Mouse (Mus musculus): ENCODE data around the gene Dzip1. TPM values are rescaled to one million over a fixed set of nuclear protein-coding genes. Genes with fewer than 3 reads are reported as not detected.

The Dzip1 gene
- polyA plus RNA-seq, 1 experiment from 2014 or later = 31.4 TPM

DNA sequence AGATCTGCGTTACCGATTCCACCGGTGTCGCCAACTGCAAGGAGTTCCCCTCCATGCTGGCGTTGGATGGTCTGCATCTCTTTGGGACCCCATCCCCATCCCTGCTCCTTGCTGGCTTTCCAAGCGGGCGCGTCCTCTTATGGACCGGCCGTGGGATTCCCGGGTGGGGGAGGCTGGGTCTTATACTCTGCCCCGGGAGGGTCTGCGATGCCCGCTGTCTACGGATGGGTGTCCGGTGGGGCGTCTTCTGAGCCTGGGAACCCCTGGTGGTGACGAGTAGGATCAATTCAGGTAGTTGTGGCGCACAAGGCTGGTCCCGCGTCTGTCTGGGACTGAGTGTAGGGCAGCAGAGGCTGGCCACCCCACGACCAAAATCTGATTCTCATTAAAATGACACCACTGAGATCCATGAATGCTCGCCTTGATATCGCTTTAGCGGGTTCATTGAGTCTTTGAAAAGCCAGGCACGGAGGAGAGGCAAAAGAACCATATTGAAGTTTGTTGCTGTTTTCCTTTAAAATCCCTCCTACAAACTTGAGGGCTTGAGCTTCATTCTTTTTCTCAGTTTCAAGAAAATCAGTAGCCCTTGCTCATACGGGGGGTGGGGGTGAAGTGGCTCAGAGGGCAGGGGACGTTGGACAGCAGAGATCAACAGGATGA is 70.0 kb downstream of the Dzip1 start:
- peak overlapping the region; percentile 53 for H3K4me3 ChIP-seq (ENCODE audit: low read depth, low read length)
- no peaks in the 10 kb centered on the region for H3K36me3 ChIP-seq (ENCODE audit: control insufficient read depth, insufficient read depth, low read length)
- H3K27ac ChIP-seq (ENCODE audit: low read depth, low read length) = no peak overlapping the region
- peak overlapping the region; percentile 20; the same call in 1 of the 2 replicates for H3K9ac ChIP-seq (ENCODE audit: low read length)
- ATAC-seq (ENCODE audit: insufficient read depth, low FRiP score, low TSS enrichment) = peak; percentile 78
- peaks cover 9% of the 10 kb centered on the region; the same call in 1 of the 2 replicates for H3K4me1 ChIP-seq (ENCODE audit: control insufficient read depth, insufficient read depth, low read length)
- peaks cover 10% of the 10 kb centered on the region; the same call in 1 of the 2 replicates for H3K27me3 ChIP-seq (ENCODE audit: control insufficient read depth, insufficient read depth, low read length)
- under 1% methylated on average over 28 of the region's 28 CpGs for WGBS
- H3K9me3 ChIP-seq (ENCODE audit: control insufficient read depth, low read length) = no peaks in the 10 kb centered on the region
- peak; percentile 42 for DNase-seq (ENCODE audit: low spot score)
- peak overlapping the region; percentile 95 for H3K4me2 ChIP-seq (ENCODE audit: low read depth)

DNA sequence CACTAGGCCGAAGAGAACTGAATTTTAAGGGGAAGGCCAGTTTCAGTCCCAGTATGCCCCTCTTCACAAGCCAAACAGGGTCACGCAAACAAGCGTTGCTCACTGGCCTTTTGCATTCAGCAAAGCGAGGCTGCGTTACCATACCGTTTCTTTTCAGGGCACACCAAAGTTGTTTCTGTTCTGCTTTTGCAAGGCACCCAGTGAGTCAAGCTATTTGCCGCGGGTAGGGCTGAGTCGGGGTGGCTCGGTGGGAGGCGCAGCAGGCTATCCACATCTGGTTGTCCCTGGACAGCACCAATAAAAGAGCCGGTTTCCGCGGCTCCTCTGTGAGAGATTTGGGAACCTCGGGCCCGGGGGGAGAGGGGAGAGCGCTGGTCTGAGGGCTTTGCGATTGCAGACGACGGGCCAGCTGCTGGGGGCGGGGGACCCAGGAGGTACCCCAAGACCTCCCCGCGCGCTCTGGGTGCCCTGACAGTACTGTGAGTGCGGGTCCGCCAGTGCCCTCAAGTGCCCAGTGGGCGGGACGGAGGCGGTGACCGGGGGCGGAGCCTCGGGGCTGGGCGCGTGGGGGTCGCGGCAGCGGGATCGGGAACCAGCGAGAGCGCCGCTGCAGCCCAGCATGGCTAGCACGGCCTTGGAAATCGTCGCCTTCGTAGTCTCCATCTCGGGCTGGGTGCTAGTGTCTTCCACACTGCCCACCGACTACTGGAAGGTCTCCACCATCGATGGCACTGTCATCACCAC is 70.7 kb downstream of the Dzip1 start:
- under 1% methylated on average over 43 of the region's 48 CpGs for WGBS
- H3K9ac ChIP-seq (ENCODE audit: low read length) = peak overlapping the region; percentile 20
- peaks cover 9% of the 10 kb centered on the region; the same call in 1 of the 2 replicates for H3K4me1 ChIP-seq (ENCODE audit: control insufficient read depth, insufficient read depth, low read length)
- H3K36me3 ChIP-seq (ENCODE audit: control insufficient read depth, insufficient read depth, low read length) = no peaks in the 10 kb centered on the region
- DNase-seq (ENCODE audit: low spot score) (peak; percentile 80), ATAC-seq (ENCODE audit: insufficient read depth, low FRiP score, low TSS enrichment) (peak; percentile 80)
- H3K27ac ChIP-seq (ENCODE audit: low read depth, low read length) = no peak overlapping the region
- H3K4me2 ChIP-seq (ENCODE audit: low read depth) = peak overlapping the region; percentile 95
- H3K4me3 ChIP-seq (ENCODE audit: low read depth, low read length) = peak overlapping the region; percentile 53
- H3K27me3 ChIP-seq (ENCODE audit: control insufficient read depth, insufficient read depth, low read length) = peaks cover 10% of the 10 kb centered on the region; the same call in 1 of the 2 replicates
- H3K9me3 ChIP-seq (ENCODE audit: control insufficient read depth, low read length) = no peaks in the 10 kb centered on the region

DNA sequence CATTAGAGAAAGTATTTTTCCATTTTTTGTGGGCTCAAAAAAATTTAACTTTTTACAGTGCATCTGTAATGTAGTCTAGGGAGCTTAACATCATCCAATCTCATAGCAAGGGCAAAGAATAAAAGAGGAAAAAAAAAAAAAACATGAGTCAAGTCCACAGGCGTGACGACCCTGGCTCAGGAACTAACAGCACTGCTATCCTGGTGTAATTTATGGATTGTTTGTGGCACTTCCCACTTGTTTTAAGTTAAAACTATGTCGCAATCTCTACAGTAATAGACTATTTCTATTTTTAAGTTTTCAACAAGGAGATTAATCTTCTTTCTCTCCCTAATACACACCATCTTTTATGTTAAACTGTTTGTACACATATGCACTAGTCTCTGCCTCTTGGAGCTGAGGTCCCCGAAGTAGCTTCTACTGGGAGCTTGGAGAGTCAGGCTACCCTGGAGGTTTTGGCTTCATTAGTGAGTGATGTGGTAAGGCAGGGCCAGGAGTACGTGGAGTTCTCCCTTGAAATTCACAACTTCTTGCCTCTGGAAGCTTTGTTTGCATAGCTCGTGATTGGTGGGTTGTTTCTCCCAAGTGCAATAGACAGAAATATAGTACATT is 73.7 kb downstream of the Dzip1 start:
- Histone ChIP-seq H3K9ac (ENCODE audit: low read length) (no peak overlapping the region), H3K4me1 (ENCODE audit: control insufficient read depth, insufficient read depth, low read length) (peaks cover 9% of the 10 kb centered on the region; the same call in 1 of the 2 replicates), H3K9me3 (ENCODE audit: control insufficient read depth, low read length) (no peaks in the 10 kb centered on the region), H3K27ac (ENCODE audit: low read depth, low read length) (no peak overlapping the region), H3K36me3 (ENCODE audit: control insufficient read depth, insufficient read depth, low read length) (no peaks in the 10 kb centered on the region), H3K4me3 (ENCODE audit: low read depth, low read length) (no peak overlapping the region), H3K27me3 (ENCODE audit: control insufficient read depth, insufficient read depth, low read length) (peaks cover 10% of the 10 kb centered on the region; the same call in 1 of the 2 replicates), H3K4me2 (ENCODE audit: low read depth) (no peak overlapping the region)
- ATAC-seq (ENCODE audit: insufficient read depth, low FRiP score, low TSS enrichment) (no peak), DNase-seq (ENCODE audit: low spot score) (no peak)
- WGBS = 61% methylated on average over 6 of the region's 6 CpGs

DNA sequence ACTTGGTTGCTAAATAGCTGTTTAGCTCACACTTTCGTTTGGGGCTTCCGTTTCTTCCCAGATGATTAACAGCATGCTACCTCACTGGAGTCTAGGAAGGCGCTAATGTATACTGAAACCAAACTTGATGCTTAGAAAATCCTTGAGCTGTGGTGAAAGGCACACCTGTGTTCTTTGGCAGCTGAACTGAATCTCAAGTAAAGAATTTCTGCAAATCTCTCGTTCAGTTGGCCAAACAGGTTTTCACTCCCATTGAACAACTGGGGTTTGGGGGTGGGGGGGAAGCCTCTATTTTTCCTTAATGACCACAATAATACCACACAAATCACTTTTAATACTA is 74.6 kb downstream of the Dzip1 start:
- 66% methylated on average over 4 of the region's 4 CpGs for WGBS
- Histone ChIP-seq H3K27me3 (ENCODE audit: control insufficient read depth, insufficient read depth, low read length) (peaks cover 10% of the 10 kb centered on the region; the same call in 1 of the 2 replicates), H3K9ac (ENCODE audit: low read length) (no peak overlapping the region), H3K4me1 (ENCODE audit: control insufficient read depth, insufficient read depth, low read length) (peaks cover 9% of the 10 kb centered on the region; the same call in 1 of the 2 replicates), H3K9me3 (ENCODE audit: control insufficient read depth, low read length) (no peaks in the 10 kb centered on the region), H3K36me3 (ENCODE audit: control insufficient read depth, insufficient read depth, low read length) (no peaks in the 10 kb centered on the region), H3K4me3 (ENCODE audit: low read depth, low read length) (no peak overlapping the region), H3K27ac (ENCODE audit: low read depth, low read length) (no peak overlapping the region), H3K4me2 (ENCODE audit: low read depth) (no peak overlapping the region)
- ATAC-seq (ENCODE audit: insufficient read depth, low FRiP score, low TSS enrichment) = no peak
- no peak for DNase-seq (ENCODE audit: low spot score)

DNA sequence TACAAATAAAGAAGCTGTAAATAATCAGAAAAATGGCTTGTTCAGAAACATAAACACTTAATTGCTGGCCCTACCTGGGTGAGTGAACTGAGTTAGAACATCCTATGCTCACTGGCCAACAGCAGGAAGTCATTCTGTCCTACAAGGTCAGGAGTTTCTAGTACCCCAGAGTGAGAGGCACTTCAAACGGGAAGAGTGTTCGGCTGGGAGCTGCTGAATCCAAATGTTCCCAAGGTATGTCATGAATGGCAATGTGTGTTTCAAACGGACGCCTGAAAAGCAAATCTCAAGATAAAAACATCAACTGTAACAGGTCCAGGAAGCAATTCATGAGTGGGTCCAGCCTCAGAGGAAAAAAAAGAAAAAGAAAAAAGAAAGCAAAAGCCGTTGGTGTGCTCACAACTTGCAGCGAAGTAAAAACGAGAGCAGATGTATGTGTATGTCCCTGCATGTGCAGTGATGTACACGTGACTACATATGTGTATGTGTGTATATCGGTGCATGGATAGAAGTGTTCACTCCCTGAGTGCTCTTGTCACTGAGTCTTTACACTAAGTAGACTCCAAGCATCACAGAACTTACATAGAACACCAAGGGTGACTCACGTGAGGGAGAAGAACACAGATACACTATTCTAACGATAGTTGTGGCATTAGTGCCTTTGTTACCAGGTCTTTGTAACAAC is 75.1 kb downstream of the Dzip1 start:
- H3K9ac ChIP-seq (ENCODE audit: low read length) = no peak overlapping the region
- DNase-seq (ENCODE audit: low spot score) = no peak
- 82% methylated on average over 11 of the region's 11 CpGs for WGBS
- H3K4me3 ChIP-seq (ENCODE audit: low read depth, low read length) = no peak overlapping the region
- H3K4me1 ChIP-seq (ENCODE audit: control insufficient read depth, insufficient read depth, low read length) = peaks cover 5% of the 10 kb centered on the region; the same call in 1 of the 2 replicates
- no peak for ATAC-seq (ENCODE audit: insufficient read depth, low FRiP score, low TSS enrichment)
- peaks cover 10% of the 10 kb centered on the region; the same call in 1 of the 2 replicates for H3K27me3 ChIP-seq (ENCODE audit: control insufficient read depth, insufficient read depth, low read length)
- no peaks in the 10 kb centered on the region for H3K9me3 ChIP-seq (ENCODE audit: control insufficient read depth, low read length)
- no peak overlapping the region for H3K4me2 ChIP-seq (ENCODE audit: low read depth)
- H3K36me3 ChIP-seq (ENCODE audit: control insufficient read depth, insufficient read depth, low read length) = no peaks in the 10 kb centered on the region
- H3K27ac ChIP-seq (ENCODE audit: low read depth, low read length) = no peak overlapping the region

DNA sequence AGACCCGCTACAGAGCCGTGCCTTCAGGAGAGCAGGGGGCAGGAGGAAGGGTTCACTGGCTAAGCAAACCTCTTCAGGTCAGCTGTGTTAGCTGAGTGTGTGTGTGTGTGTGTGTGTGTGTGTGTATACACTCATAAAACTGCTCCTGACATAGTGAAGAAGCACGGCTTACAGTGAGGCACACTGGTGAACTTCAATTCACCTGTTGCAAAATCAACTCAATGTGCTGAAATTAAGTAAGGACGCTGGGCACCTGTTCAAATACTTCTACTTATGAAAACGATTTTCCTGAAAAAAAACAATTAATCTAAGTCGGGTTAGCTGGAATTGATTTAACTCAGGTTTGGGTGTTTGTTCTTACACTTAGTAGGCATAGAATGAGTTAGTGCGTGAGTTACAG is 77.1 kb downstream of the Dzip1 start:
- Histone ChIP-seq H3K36me3 (ENCODE audit: control insufficient read depth, insufficient read depth, low read length) (no peaks in the 10 kb centered on the region), H3K4me1 (ENCODE audit: control insufficient read depth, insufficient read depth, low read length) (no peaks in the 10 kb centered on the region), H3K9me3 (ENCODE audit: control insufficient read depth, low read length) (no peaks in the 10 kb centered on the region), H3K27ac (ENCODE audit: low read depth, low read length) (no peak overlapping the region), H3K4me2 (ENCODE audit: low read depth) (no peak overlapping the region), H3K27me3 (ENCODE audit: control insufficient read depth, insufficient read depth, low read length) (no peaks in the 10 kb centered on the region), H3K4me3 (ENCODE audit: low read depth, low read length) (no peak overlapping the region), H3K9ac (ENCODE audit: low read length) (no peak overlapping the region)
- 82% methylated on average over 7 of the region's 7 CpGs for WGBS
- no peak for ATAC-seq (ENCODE audit: insufficient read depth, low FRiP score, low TSS enrichment)
- no peak for DNase-seq (ENCODE audit: low spot score)

DNA sequence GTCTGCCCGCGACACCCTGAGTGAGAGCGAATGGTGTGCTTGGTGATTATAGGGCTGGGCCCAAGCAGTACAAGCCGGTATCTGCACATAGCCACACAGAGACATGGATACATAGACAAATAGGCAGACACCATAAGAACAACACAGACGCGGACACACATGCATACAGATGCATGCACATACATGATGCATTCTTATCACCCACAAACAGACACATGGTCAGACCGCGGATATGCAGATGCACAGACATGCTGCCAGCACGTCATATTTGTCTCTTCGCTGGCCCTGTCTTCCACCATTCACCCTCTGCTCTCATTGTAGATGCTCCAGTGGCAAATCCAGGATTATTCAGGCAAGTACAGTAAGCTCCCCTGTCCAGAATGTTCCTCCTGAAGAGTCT is 78.4 kb downstream of the Dzip1 start:
- DNase-seq (ENCODE audit: low spot score) (no peak), ATAC-seq (ENCODE audit: insufficient read depth, low FRiP score, low TSS enrichment) (no peak)
- Histone ChIP-seq H3K9ac (ENCODE audit: low read length) (no peak overlapping the region), H3K4me3 (ENCODE audit: low read depth, low read length) (no peak overlapping the region), H3K27ac (ENCODE audit: low read depth, low read length) (no peak overlapping the region), H3K9me3 (ENCODE audit: control insufficient read depth, low read length) (no peaks in the 10 kb centered on the region), H3K4me1 (ENCODE audit: control insufficient read depth, insufficient read depth, low read length) (no peaks in the 10 kb centered on the region), H3K4me2 (ENCODE audit: low read depth) (no peak overlapping the region), H3K36me3 (ENCODE audit: control insufficient read depth, insufficient read depth, low read length) (no peaks in the 10 kb centered on the region), H3K27me3 (ENCODE audit: control insufficient read depth, insufficient read depth, low read length) (no peaks in the 10 kb centered on the region)
- 89% methylated on average over 10 of the region's 10 CpGs for WGBS

DNA sequence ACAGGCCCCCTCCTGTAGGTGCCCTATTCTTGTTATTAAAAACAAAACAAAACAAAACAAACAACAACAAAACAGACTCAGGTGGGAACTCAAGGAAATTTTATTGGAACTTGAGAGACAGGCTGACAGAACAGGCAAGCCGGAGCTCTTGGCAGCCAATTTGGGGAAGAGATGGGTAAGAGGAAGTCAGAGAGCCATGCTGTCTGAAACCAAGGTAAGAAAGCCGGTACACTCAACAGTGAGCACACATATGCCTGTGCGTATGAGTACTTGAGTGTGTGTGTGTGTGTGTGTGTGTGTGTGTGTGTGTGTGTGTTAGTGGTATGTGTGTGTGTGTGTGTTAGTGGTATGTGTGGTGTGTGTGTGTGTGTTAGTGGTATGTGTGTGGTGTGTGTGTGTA is 82.9 kb downstream of the Dzip1 start:
- 94% methylated on average over 3 of the region's 3 CpGs for WGBS
- H3K9me3 ChIP-seq (ENCODE audit: control insufficient read depth, low read length) = no peaks in the 10 kb centered on the region
- no peaks in the 10 kb centered on the region for H3K27me3 ChIP-seq (ENCODE audit: control insufficient read depth, insufficient read depth, low read length)
- H3K27ac ChIP-seq (ENCODE audit: low read depth, low read length) = no peak overlapping the region
- no peak for DNase-seq (ENCODE audit: low spot score)
- no peaks in the 10 kb centered on the region for H3K36me3 ChIP-seq (ENCODE audit: control insufficient read depth, insufficient read depth, low read length)
- no peak overlapping the region for H3K4me2 ChIP-seq (ENCODE audit: low read depth)
- no peak for ATAC-seq (ENCODE audit: insufficient read depth, low FRiP score, low TSS enrichment)
- H3K4me3 ChIP-seq (ENCODE audit: low read depth, low read length) = no peak overlapping the region
- H3K4me1 ChIP-seq (ENCODE audit: control insufficient read depth, insufficient read depth, low read length) = no peaks in the 10 kb centered on the region
- no peak overlapping the region for H3K9ac ChIP-seq (ENCODE audit: low read length)
